Mouse (Mus musculus) c-Kit-positive CD71-positive TER-119-positive erythroid progenitor cells, embryonic 14.5 days (primary cell): ENCODE measurements around the gene Smarcc2.
"Not testable (repeated sequence)": the region's sequence is repeated elsewhere in the genome, so short reads cannot be mapped to it uniquely, and the experiment has no call there.

ENCODE experiments used
- DNase-seq: peaks from one replicate; pipeline ENCODE4 v3.0.0-alpha.2; 2013; ENCODE audit warnings: low spot score

Gene Smarcc2

DNA sequence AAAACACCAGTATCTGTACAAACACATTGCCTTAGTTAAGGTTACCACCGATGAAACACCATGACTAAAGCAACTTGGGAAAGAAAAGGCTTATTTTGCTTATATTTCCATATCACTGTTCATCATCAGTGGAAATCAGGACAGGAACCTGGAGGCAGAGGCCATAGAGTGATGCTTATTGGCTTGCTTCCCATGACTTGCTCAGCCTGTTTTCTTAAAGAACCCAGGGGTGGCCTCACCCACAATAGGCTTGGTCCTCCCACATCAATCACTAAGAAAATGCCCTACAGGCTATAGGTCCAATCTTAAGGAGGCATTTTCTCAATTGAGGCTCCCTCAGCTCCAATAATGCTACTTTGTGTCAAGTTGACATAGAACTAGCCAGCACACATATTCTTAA lies 16.3 kb upstream of the Smarcc2 start:
- no peak for DNase-seq

DNA sequence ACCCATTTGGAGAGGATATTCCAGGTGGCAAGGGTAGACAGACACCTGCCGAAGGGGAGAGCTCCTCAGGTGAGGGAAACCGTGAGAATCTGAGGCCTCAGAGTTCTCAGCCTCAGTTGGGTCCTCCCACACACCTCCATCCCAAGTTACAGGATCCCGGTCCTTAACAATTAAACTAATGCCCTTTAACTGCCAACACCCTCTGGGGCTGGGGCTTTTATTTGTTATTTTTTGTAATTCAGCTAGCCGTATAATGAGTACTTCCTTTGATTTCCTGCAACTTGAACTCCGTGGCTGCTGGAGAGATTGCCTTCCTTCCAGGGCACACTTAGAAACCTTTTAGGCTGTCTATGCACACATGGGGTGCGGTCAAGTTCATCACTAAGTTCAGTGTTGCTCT lies 14.7 kb upstream of the Smarcc2 start:
- DNase-seq, result no peak

DNA sequence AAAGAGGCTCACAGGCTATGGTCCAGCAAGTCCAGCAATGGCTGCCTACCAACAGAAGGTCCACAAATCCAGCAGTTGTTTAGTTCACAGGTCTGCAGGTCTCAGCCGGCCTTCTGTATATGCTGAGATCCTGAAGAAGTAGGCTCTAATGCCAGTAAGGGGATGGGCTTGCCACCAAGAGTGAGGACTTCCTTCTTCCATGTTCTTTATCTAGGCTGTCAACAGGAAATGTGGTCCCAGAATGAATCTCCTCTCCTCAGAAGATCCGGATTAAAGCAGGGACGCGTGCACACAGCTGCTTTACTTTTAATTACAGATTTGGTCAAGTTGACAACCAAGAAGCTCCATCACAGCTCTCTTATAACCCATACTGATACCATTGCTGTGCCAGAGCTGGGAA lies 13.6 kb upstream of the Smarcc2 start:
- no peak for DNase-seq

DNA sequence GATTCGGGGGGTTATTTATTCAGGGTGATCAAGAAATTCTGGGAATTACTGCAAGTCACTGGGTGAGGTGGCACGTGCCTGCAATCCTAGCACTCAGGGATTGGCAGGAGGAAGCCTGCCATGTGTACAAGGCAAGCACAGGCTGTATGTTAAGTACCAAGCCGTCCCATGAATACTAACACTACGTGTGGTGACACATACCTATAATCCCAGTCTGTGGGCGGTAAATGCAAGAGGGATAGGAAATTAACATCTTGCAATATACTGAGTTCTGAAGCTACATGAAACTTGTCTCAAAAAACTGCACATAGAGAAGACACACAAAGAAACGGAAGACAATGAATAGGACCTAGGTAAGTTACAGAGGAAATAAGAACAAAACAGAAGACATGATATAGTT lies 8.0 kb upstream of the Smarcc2 start:
- DNase-seq, result no peak

DNA sequence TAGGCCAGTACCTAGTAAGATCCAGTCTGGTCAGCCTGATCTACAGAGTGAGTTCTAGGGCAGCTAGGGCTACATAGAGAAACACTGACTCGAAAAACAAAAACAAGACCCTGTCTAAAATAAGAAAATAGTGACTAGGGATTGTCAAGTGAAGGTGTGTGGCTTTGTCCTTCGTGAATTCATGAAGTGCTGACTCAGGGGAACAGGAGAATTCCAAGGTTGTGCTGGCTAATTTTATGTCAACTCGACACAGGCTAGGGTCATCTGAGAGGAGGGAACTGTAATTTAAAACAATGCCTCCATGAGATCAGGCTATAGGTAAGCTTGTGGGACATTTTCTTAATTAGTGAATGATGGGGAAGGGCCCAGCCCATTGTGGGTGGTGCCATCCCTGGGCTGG lies 4.6 kb upstream of the Smarcc2 start:
- no peak for DNase-seq

DNA sequence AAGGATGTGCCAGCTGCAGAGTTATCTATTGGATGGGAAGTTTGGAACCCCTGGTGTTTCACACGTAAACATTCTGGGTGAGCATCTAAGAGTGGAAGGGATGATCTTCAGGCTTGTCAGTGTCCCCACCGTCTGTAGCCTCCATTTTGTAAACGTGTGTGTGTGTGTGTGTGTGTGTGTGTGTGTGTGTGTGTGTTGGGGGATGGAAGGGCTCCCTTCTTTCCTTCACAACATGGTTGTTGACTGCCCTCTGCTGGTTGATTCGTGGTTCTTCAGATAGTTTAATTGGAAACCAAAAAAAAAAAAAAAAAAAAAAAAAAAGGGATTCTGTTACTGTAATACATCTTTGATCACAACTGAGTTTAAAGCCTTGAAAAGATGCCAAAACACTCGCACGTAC lies 3.8 kb upstream of the Smarcc2 start:
- DNase-seq, result peak; percentile 74

DNA sequence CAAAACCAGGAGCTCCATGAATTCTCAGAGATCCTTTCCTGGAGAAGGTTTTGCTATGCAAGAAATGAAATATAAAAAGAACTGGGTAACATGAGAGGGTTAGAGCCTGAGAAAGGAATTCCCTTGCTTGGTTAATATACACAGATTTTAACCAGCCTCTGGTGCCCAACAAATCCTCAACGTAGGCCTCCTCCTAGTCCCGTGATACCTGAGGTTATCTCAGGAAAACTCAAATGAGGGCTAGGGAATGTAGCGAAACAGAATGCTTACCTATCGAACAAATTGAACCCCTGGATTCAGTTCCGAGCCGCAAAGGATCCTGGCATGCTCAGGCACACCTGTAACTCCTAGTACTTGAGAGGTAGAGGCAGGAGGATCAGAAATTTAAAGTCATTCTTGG lies 1.4 kb upstream of the Smarcc2 start:
- DNase-seq, result no peak

DNA sequence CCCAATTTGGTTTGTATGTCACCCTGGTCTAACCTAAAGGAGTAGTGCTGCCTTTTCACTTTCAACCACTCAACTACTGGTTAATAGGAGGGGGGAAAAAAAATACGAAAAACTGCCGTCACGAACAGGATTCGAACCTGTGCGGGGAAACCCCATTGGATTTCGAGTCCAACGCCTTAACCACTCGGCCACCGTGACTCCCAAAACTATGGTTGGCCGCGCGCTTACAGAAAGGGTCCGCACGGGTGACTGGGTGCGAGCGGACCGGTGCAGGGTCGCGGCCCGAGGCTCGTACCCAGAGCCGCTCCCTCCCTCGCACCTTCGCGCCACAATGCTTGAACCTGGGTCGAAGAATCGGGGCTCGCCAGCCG lies 715 bp upstream of the Smarcc2 start:
- DNase-seq, result peak; percentile 91

DNA sequence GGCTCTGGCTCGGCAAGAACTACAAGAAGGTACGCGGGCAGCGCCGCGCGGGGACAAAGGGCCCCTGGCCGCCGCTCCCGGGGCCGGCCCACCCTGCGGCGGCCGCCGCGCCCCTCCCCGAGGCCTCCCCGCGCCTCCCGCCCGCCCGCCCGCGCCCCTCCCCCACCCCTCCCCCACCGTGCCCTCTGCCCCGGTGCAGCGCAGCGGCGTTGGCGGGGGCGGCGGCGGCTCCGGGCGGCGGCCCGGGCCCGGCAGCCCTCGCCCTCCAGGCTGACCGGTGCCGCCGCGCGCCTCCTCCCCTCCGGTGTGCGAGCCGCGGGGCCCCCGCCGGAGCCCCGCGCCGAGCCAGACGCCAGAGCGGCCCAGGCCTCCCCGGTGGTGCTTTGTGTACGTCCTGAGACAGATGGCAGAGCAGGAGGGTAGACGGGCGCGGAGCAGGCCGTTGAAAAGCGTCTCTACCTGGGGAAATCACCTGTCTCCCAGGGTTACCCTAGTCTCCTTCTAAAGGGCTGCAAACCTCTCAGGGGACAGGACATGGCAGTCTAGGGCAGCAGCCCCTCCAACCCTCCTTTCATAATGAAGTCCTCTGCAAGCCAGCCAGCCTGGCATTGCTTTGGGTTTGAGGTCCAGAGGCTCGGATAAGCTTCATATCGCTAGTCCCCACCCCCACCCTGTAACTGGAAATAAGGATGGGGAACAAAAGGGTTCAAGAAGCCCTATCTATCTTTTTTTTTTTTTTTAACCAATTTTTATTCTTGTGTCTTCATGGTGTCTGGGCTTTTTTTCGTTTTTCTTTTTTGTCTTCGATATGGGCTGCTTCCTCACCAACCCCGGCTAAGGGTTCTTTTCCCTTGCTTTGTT lies 591 bp downstream of the Smarcc2 start:
- peak; percentile 53 for DNase-seq

DNA sequence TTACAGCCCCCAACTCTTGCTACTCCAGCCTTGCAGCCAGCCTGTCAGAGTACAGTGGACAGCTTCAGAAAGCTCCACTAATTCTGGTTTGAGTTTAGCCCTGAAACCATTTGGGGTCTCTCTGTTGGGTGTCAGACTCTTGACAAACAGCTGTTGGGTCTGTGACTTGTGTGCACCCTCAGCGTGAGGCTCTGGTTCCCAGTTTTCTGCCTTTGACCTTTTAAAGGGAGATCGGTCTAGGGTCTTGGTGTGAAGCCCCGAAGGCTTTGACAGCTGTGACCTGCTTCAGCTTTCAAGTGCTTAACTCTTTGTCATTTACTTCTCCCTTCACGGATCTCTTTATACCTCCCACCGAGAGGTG lies 1.2 kb downstream of the Smarcc2 start:
- DNase-seq, result no peak

DNA sequence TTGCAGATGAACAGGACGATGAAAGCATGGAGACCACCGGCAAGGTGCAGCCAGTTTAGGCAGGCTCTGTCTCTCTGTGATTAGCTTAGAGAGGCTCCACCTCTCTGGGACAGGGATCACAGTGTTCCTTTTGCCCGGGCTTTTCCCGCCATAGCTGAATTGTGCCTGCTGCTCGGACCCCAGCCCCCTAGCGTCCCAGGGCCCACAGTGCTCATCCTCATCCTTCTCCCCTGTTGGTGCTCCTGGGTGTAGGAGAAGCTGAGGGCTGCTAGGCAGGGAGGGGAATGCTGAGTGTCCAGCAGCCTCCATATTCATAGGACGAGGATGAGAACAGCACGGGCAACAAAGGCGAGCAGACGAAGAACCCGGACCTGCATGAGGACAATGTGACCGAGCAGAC lies 15.3 kb downstream of the Smarcc2 start:
- no peak for DNase-seq

DNA sequence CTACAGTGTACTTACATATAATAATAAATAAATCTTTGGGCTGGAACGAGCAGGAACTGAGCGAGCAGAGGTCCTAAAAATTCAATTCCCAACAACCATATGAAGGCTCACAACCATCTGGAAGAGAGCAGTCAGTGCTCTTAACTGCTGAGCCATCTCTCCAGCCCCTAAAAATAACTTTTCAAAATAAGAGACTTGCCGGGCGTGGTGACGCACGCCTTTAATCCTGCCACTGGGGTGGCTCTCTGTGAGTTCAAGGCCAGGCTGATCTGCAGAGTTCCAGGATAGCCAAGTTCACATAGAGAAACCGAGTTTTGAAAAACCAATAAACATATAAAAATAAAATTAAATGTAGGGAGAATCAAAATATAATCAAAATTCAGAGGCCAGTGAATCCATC lies 27.3 kb downstream of the Smarcc2 start:
- DNase-seq, result no peak

DNA sequence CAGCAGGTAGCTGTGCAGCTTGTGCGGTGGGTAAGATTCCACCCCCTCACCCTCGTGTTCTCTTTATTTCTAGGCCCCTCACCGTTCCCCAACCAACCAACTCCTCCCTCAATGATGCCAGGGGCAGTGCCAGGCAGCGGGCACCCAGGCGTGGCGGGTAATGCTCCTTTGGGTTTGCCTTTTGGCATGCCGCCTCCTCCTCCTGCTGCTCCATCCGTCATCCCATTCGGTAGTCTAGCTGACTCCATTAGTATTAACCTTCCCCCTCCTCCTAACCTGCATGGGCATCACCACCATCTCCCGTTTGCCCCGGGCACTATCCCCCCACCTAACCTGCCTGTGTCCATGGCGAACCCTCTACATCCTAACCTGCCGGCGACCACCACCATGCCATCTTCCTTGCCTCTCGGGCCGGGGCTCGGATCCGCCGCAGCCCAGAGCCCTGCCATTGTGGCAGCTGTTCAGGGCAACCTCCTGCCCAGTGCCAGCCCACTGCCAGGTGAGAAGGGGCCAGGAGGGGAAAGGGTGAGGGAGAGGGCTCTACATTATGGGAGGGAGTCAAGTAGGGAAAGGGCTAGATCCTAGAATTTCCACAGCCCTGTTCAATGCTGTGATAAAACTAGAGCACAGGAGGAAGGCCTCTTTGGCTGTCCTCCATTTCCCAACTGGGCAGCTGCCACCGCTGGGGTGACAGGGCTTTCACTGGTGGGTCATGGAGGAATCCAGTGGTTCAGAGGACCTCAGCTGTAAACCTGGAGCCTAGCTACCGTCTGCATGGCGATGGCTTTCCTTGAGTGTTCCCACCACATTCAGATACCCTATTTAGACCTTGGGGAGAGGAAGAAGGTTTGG lies 29.0 kb downstream of the Smarcc2 start:
- DNase-seq, result no peak

DNA sequence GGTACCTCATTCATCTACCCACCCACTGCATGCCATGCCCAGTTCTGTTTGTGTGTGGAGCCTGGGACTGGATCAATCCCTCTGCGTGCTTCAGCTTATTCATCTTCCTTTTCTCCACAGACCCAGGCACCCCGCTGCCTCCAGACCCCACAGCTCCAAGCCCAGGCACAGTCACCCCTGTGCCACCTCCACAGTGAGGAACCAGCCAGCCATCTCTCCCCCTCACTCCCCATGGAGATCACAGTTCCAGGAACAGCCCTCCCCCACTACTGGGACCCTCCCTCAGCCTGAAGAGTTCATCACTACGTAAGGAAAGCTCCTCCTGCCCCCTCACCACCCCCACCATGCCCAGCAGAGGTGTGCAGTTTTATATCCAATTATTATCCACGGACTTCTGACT lies 29.7 kb downstream of the Smarcc2 start:
- DNase-seq, result no peak

DNA sequence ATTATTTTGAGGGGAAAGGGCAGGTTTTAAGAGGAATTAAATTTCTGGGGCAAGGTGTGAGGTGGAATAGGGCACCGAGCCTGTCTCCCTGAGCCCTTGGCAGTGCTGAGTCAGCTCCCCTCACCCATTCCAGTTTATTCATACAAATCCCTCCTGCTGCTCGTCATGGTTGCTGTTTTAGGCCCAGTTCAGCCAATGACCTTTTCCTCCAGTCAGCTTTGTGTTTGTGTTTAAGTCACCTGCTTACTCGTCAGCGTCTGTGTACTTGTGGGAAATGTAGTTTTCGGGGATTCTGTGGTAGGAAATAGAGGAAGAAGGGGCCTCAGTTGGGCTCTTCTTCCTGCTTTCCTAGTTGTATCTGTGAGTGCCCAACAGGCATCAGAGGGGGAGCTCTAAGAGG lies 30.3 kb downstream of the Smarcc2 start:
- DNase-seq, result no peak

DNA sequence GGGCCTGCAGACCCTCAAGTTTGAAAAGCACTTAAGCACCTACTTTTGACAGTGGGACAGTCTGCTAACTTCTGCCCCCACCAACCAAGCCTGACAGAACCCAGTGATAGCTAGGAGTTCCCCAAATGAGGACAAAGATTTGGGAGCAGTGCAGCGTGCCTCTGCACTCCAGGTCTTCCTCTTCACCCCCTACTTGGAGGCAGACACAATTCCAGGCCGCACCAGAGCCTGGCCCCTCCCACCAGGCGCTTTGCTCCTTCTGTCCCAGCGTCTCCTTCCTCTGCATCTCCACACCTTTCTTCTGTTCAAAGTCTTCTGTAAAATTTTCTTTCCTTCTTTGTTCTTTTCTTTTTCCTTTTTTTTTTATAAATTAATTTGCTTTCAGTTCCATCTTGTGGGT lies 30.7 kb downstream of the Smarcc2 start:
- DNase-seq, result no peak

DNA sequence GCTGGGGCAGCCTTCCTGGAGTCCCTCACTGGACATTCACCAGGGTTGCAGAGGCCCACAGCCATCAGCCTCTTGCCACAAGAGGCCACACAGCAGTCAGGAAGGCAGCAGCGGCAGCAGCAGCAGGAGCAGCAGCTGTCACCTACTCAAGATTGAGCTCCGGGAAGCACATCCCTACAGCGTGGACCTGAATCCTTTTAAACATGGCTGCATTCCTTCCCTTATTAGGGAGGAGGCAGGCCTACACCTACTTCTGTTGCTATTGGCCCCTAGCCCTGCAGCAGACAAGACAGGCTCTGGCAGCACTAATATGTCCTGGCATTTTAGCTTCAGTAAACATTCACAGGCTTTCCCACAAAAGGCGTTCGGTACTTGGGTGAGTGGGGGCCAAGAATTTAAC lies 31.2 kb downstream of the Smarcc2 start:
- no peak for DNase-seq

DNA sequence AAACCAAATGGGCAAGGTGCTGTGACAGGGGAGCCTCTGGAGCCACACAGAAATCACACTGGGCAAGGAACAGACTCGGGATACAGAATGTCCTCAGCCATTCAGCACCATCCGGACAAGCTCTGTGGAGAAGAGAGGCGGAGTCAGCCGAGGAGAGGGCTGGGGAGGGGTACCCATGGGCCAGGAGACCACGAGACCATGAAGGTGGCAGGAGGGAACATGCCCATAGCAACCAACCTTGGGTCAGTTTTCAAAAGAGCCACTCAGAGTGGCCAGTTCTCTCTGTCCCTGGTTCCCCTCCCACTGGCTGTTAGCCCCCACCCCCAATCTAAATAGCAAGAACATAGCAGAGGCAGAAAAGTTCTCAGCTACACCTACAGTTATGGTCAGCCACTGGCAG lies 31.9 kb downstream of the Smarcc2 start:
- DNase-seq, result no peak

DNA sequence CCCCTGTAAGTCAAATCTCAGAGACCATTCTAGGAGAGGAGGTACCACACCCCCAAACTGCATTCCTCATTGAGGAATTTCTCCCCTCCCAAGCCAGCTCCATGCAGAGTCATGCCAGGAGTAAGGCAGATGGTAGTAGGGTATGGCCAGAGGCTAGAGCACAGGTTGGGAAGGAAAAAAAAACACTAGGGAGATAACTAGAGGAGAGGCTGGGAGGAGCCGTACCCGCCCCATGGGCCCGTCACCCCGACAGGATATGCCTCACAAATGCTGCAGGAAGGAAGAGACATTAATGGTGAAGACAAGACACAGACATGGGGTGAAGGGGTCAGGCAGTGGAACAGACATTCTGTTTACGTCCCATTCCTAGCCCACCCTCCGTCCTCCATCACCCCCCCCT lies 32.4 kb downstream of the Smarcc2 start:
- no peak for DNase-seq

DNA sequence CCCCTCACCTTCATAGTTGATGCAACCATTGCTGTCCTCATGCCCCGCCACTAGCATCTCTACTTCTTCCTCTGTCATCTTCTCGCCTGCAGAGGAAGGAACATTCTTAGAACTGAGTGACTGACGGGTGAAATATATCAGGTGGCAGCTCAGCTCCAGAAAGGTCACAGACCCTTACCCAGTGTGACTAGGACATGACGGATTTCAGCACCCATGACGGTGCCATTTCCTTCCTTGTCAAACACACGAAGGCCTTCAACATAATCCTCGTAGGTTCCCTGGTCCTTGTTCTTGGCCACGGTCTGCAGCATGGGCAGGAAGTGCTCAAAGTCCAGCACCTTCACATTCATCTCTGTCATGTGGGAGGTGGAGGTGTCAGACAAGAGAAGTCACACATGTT lies 33.0 kb downstream of the Smarcc2 start:
- DNase-seq, result not testable (repeated sequence)

DNA sequence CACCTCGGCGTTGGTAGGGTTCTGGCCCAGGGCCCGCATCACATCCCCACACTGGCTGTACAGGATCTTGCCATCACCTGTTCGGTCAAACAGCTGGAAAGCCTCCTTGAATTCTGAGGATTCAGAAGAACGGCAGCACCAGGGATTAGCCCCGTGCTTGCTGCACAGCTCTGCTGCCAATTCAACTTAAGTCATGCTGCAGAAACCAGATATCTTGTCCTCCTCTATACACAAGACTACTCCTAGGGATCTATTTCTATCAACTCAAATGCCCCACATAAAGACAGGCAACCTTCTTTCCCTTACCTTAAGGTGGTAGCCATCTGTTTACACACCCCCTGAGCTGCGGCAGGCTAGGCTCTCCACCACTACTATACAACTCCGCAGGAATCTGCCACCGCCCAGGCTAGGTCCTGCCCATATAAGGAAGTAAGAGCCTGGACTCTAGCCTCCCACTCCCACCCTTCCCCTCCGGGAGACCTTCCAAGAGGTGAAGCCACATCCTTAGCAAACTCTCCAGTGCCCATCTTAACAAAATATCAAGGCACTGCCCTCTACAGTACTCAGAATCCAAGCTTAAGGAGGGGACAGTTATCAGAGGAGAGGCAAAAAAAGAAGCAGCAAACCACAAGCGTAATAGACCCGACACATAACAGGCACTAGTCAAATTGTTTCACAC lies 33.7 kb downstream of the Smarcc2 start:
- peak; percentile 46 for DNase-seq

DNA sequence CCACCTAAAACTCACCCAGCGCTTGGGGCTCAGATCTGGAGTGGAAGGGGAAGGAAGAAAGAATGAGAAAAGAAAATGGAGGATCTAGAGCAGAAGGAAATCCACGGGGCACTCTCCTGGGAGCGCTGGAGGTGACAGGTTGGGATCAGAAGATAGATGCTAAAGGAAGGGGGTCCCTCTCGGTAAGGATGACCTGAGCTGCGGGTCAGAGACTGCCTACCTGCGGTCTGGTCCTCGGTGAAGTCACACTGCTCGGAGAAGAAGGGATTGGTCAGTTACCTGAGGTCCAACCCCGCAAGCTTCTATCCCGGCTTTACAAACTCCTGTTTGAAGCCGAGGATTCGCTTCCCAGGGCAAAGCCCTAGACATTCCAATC lies 34.3 kb downstream of the Smarcc2 start:
- peak; percentile 36 for DNase-seq
